Mouse (Mus musculus) bone marrow, adult 2 months (tissue): ENCODE data around the gene Gstt1.

Experiments
- CTCF ChIP-seq: fragments of 200-500 bp; IDR thresholded peaks from 2 replicates; pipeline ENCODE4 v1.5.1; 2011; ENCODE audit warnings: low read length, control low read depth; ENCODE audit not compliant: control insufficient read depth, insufficient read depth
- POLR2A ChIP-seq: fragments of 200-500 bp; IDR thresholded peaks from 2 replicates; pipeline ENCODE4 v1.6.1; 2011; ENCODE audit warnings: low read depth, mild to moderate bottlenecking, control low read depth, low read length, borderline replicate concordance; ENCODE audit not compliant: control insufficient read depth

- TF ChIP-seq CTCF (no peak), POLR2A (no peak)
Observed at GRCm38 (mm10) chr10:75789081-75789735, 9.2 kb downstream of the Gstt1 start.
